Mouse (Mus musculus) induced T-regulatory cell, adult 2 months (primary cell): ENCODE data around the gene Hps3.
"Not testable (repeated sequence)": the region's sequence is repeated elsewhere in the genome, so short reads cannot be mapped to it uniquely, and the experiment has no call there.

Experiments
- DNase-seq: peaks from one replicate; pipeline ENCODE4 v3.0.0-alpha.2; 2012; ENCODE audit warnings: low read depth

Gene Hps3

GRCm38 (mm10) chr3:20005611-20006010 lies 29.5 kb downstream of the Hps3 start:
- DNase-seq = no peak

GRCm38 (mm10) chr3:20004422-20004821 lies 30.7 kb downstream of the Hps3 start:
- DNase-seq = no peak

GRCm38 (mm10) chr3:20002786-20003185 lies 32.3 kb downstream of the Hps3 start:
- DNase-seq = peak; percentile 30

- no peak for DNase-seq
These were observed 34.3 kb downstream of the Hps3 start for GRCm38 (mm10) chr3:20000806-20001205.

- no peak for DNase-seq
These were observed 35.6 kb downstream of the Hps3 start for GRCm38 (mm10) chr3:19999551-19999950.

GRCm38 (mm10) chr3:19992388-19992787 lies 42.7 kb downstream of the Hps3 start:
- no peak for DNase-seq

- no peak for DNase-seq
These were observed 45.1 kb downstream of the Hps3 start for GRCm38 (mm10) chr3:19990031-19990430.

- peak; percentile 42 for DNase-seq
These were observed 49.0 kb downstream of the Hps3 start for GRCm38 (mm10) chr3:19986123-19986522.

GRCm38 (mm10) chr3:19982846-19983245 lies 52.3 kb downstream of the Hps3 start:
- DNase-seq = no peak

- no peak for DNase-seq
These were observed 54.0 kb downstream of the Hps3 start for GRCm38 (mm10) chr3:19981156-19981555.

GRCm38 (mm10) chr3:19978474-19978873 lies 56.6 kb downstream of the Hps3 start:
- no peak for DNase-seq

GRCm38 (mm10) chr3:19966072-19966471 lies 69.0 kb downstream of the Hps3 start:
- no peak for DNase-seq

- DNase-seq = no peak
These were observed 69.9 kb downstream of the Hps3 start for GRCm38 (mm10) chr3:19965239-19965638.

GRCm38 (mm10) chr3:19964625-19965188 lies 70.4 kb downstream of the Hps3 start:
- DNase-seq = no peak

- DNase-seq = no peak
These were observed 72.2 kb downstream of the Hps3 start for GRCm38 (mm10) chr3:19962769-19963513.

GRCm38 (mm10) chr3:19961341-19961740 lies 73.8 kb downstream of the Hps3 start:
- no peak for DNase-seq

- DNase-seq = no peak
These were observed 74.5 kb downstream of the Hps3 start for GRCm38 (mm10) chr3:19960570-19961114.

- no peak for DNase-seq
These were observed 76.1 kb downstream of the Hps3 start for GRCm38 (mm10) chr3:19958983-19959382.

- DNase-seq = no peak
These were observed 77.1 kb downstream of the Hps3 start for GRCm38 (mm10) chr3:19958031-19958430.

GRCm38 (mm10) chr3:19956885-19957284 lies 78.2 kb downstream of the Hps3 start, which contains the start of gene Cp:
Gene Cp (plus strand): TSS chr3:19957054.
- no peak for DNase-seq

GRCm38 (mm10) chr3:19953865-19954264 lies 81.2 kb downstream of the Hps3 start:
- no peak for DNase-seq

GRCm38 (mm10) chr3:19953425-19953824 lies 81.7 kb downstream of the Hps3 start:
- no peak for DNase-seq

GRCm38 (mm10) chr3:19949401-19949800 lies 85.7 kb downstream of the Hps3 start:
- DNase-seq = not testable (repeated sequence)
